Mouse (Mus musculus) lung, postnatal 0 days (tissue): ENCODE results near the gene Nt5dc1. TPM values are rescaled to one million over a fixed set of nuclear protein-coding genes. Genes with fewer than 3 reads are reported as not detected.

Experiments used
- ATAC-seq: fragments of 200-750 bp; cut with Nextera tagmentation; 2 replicates; pipeline ENCODE4 v1.8.0; 2017; ENCODE audit warnings: moderate library complexity
- DNase-seq: peaks from one replicate; pipeline ENCODE4 v3.0.0-alpha.2; 2016; ENCODE audit warnings: low spot score
- H3K27ac ChIP-seq: fragments of 300-500 bp; sonication (generic); 2 replicates; pipeline ENCODE4 v1.5.1; 2014; ENCODE audit warnings: antibody characterized with exemption, mild to moderate bottlenecking, low read length, mixed read lengths
- H3K27me3 ChIP-seq: fragments of 300-500 bp; sonication (generic); replicated peaks from 2 replicates; pipeline ENCODE4 v1.6.1; 2014; ENCODE audit warnings: low read length, mixed read lengths; ENCODE audit not compliant: insufficient read depth
- H3K36me3 ChIP-seq: fragments of 300-500 bp; sonication (generic); 2 replicates; pipeline ENCODE4 v1.6.1; 2014; ENCODE audit warnings: low read length, mixed read lengths; ENCODE audit not compliant: insufficient read depth
- H3K4me1 ChIP-seq: fragments of 300-500 bp; sonication (generic); 2 replicates; pipeline ENCODE4 v1.6.1; 2014; ENCODE audit warnings: antibody characterized with exemption, low read depth, low read length, mixed read lengths; ENCODE audit not compliant: insufficient read depth
- H3K4me2 ChIP-seq: fragments of 300-500 bp; sonication (generic); replicated peaks from 2 replicates; pipeline ENCODE4 v1.6.1; 2014; ENCODE audit warnings: low read depth, mild to moderate bottlenecking, low read length, moderate library complexity, mixed read lengths
- H3K4me3 ChIP-seq: fragments of 300-500 bp; sonication (generic); 2 replicates; pipeline ENCODE4 v1.5.1; 2014; ENCODE audit warnings: low read depth, low read length
- H3K9ac ChIP-seq: fragments of 300-500 bp; sonication (generic); replicated peaks from 2 replicates; pipeline ENCODE4 v1.6.1; 2014; ENCODE audit warnings: low read depth, mild to moderate bottlenecking
- H3K9me3 ChIP-seq: fragments of 300-500 bp; sonication (generic); 2 replicates; pipeline ENCODE4 v1.6.1; 2016; ENCODE audit warnings: low read length, mixed read lengths
- CTCF ChIP-seq: IDR thresholded peaks from 2 replicates; pipeline ENCODE4 v1.5.1; 2016; ENCODE audit warnings: antibody characterized with exemption, mild to moderate bottlenecking
- EP300 ChIP-seq: IDR thresholded peaks from 2 replicates; pipeline ENCODE4 v1.6.1; 2016; ENCODE audit warnings: antibody characterized with exemption, mild to moderate bottlenecking, control low read depth
- WGBS: fragments of 180-500 bp; shearing (Covaris S2); extraction: QIAGEN DNeasy Blood & Tissue Kit; methylation state at CpG from one replicate; pipeline ENCODE4 v1.1.7; 2014; 5-methylcytosine and 5-hydroxymethylcytosine counted together
- polyA plus RNA-seq: library from polyadenylated mRNA; unstranded; fragments of >200 nt; fragmentation: Nextera tagmentation; extraction: Ambion mirVana; gene quantifications from 2 replicates; pipeline ENCODE4 v1.2.1, GENCODE M21; 2015

Nt5dc1 gene
- polyA plus RNA-seq, 1 experiment from 2014 or later: 11.3 TPM

DNA sequence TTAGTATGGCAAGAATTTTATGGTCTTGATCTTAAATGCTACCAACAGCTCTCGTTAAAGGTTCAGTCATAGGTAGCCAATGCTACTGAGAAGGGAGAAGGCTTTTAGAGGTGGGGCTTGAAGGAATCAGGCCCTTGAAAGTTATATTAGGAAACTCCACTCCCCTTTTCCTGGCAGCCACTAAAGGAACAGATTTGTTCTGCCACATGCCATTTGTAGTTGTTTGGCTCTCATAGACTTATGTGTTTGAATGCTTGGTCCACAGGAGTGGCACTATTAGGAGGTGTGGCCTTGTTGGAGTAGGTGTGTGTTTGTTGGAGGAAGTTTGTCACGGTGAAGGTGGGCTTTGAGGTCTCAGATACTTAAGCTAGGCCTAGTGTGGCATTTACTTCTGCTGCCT lies 97.5 kb downstream of the Nt5dc1 start:
- Histone ChIP-seq H3K27ac (no peak overlapping the region), H3K36me3 (no peaks in the 10 kb centered on the region), H3K27me3 (no peaks in the 10 kb centered on the region), H3K9ac (no peak overlapping the region), H3K4me1 (no peaks in the 10 kb centered on the region), H3K9me3 (no peaks in the 10 kb centered on the region), H3K4me3 (no peak overlapping the region), H3K4me2 (no peak overlapping the region)
- ATAC-seq: peak; percentile 43
- peak; percentile 33 for DNase-seq
- 58% methylated on average over 2 of the region's 2 CpGs for WGBS
- TF ChIP-seq CTCF: no peak
- no peak for TF ChIP-seq EP300

- no peak overlapping the region for H3K9ac ChIP-seq
- no peaks in the 10 kb centered on the region for H3K4me1 ChIP-seq
- H3K4me2 ChIP-seq: no peak overlapping the region
- no peak overlapping the region for H3K27ac ChIP-seq
- no peak overlapping the region for H3K4me3 ChIP-seq
- no peak for DNase-seq
- TF ChIP-seq EP300 (no peak), CTCF (no peak)
- no peak for ATAC-seq
- 45% methylated on average over 2 of the region's 2 CpGs for WGBS
- H3K27me3 ChIP-seq: no peaks in the 10 kb centered on the region
- H3K36me3 ChIP-seq: peaks cover 4% of the 10 kb centered on the region; the same call in 1 of the 2 replicates
- H3K9me3 ChIP-seq: no peaks in the 10 kb centered on the region
These were observed 101.1 kb downstream of the Nt5dc1 start for GRCm38 (mm10) chr10:34317217-34317606.

DNA sequence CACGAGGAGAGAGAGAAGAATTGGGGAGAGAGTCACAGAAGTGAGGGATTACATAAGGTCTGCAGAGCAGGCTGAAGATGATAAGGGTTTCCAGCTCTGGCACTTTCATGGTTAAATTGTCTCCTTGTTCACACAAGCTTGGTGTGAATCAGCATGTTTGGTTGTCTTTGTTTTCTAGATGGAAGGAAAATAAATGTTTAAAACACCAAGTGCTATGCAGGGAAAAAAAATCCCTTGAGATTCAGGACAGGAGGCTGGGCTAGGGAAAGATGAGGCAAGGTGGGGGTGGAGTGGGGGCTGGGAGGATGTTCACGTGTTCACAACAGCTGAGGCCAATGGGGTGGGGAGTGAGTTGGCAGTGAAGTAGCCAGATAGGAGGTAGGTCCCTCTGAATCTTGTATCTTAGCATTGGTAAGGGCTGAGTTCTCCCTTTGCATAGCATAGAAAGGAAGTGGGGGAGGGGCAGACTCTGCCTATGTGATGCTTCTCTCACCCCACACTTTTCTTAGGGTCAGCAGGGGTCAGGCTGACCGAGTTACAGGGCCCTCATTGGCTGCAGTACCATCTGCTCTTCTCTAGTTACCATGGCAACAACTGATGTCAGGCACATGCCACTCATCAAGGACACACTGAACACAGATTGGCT lies 101.7 kb downstream of the Nt5dc1 start:
- H3K4me2 ChIP-seq: no peak overlapping the region
- DNase-seq: no peak
- no peaks in the 10 kb centered on the region for H3K9me3 ChIP-seq
- no peak overlapping the region for H3K27ac ChIP-seq
- TF ChIP-seq EP300: no peak
- no peak for TF ChIP-seq CTCF
- H3K4me3 ChIP-seq: no peak overlapping the region
- H3K36me3 ChIP-seq: peaks cover 4% of the 10 kb centered on the region; the same call in 1 of the 2 replicates
- ATAC-seq: peak; percentile 40
- no peak overlapping the region for H3K9ac ChIP-seq
- no peaks in the 10 kb centered on the region for H3K27me3 ChIP-seq
- no peaks in the 10 kb centered on the region for H3K4me1 ChIP-seq
- 7% methylated on average over 3 of the region's 3 CpGs for WGBS

- Histone ChIP-seq H3K9ac (no peak overlapping the region), H3K27ac (no peak overlapping the region), H3K4me3 (no peak overlapping the region), H3K9me3 (no peaks in the 10 kb centered on the region), H3K4me1 (no peaks in the 10 kb centered on the region), H3K4me2 (no peak overlapping the region), H3K36me3 (peaks cover 4% of the 10 kb centered on the region; the same call in 1 of the 2 replicates), H3K27me3 (no peaks in the 10 kb centered on the region)
- 67% methylated on average over 3 of the region's 3 CpGs for WGBS
- TF ChIP-seq EP300: no peak
- TF ChIP-seq CTCF: peak; percentile 43
- ATAC-seq (no peak), DNase-seq (no peak)
These were observed 105.8 kb downstream of the Nt5dc1 start for GRCm38 (mm10) chr10:34312536-34312935.

GRCm38 (mm10) chr10:34309915-34310685 lies 108.3 kb downstream of the Nt5dc1 start:
- Histone ChIP-seq H3K27ac (peak overlapping the region; percentile 27; the same call in 1 of the 2 replicates), H3K27me3 (no peaks in the 10 kb centered on the region), H3K4me1 (no peaks in the 10 kb centered on the region), H3K9me3 (no peaks in the 10 kb centered on the region), H3K4me2 (no peak overlapping the region), H3K36me3 (peaks cover 4% of the 10 kb centered on the region; the same call in 1 of the 2 replicates), H3K9ac (no peak overlapping the region), H3K4me3 (no peak overlapping the region)
- no peak for TF ChIP-seq CTCF
- TF ChIP-seq EP300: peak; percentile 64; the same call in 1 of the 2 replicates
- DNase-seq (peak; percentile 87), ATAC-seq (peak; percentile 94)
- 56% methylated on average over 9 of the region's 9 CpGs for WGBS

DNA sequence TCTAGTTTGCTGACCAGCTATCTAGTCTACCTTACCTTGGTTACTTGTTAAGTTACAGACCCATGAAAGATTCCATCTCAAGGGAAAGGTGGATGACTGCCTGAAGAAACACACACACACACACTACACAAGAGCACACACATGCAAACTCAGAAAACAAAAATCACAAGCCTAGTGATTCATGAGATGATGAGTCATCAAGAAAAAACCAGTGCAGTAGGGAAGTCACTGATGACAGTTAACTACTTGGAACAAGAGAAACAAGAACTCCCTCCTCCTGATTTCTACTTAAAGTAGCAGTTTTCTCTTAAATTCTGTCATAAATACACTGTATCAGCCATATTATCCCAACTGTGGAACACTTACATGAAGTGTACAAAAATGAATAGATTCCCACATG lies 111.3 kb downstream of the Nt5dc1 start:
- no peak overlapping the region for H3K9ac ChIP-seq
- no peak overlapping the region for H3K4me3 ChIP-seq
- no peak for ATAC-seq
- no peak overlapping the region for H3K4me2 ChIP-seq
- no peak overlapping the region for H3K27ac ChIP-seq
- no peaks in the 10 kb centered on the region for H3K4me1 ChIP-seq
- H3K9me3 ChIP-seq: no peaks in the 10 kb centered on the region
- TF ChIP-seq EP300: no peak
- no peak for TF ChIP-seq CTCF
- no peaks in the 10 kb centered on the region for H3K27me3 ChIP-seq
- DNase-seq: no peak
- H3K36me3 ChIP-seq: no peaks in the 10 kb centered on the region
